Mouse (Mus musculus): ENCODE results near the gene Spdya.
"Not testable (repeated sequence)": the region's sequence is repeated elsewhere in the genome, so short reads cannot be mapped to it uniquely, and the experiment has no call there.

- not testable (repeated sequence) for TF ChIP-seq CHD1 (IDR thresholded peaks at IDR 0.05; ENCODE audit: low read depth, low read length); MAZ (IDR thresholded peaks at IDR 0.05; ENCODE audit: low read depth, low read length); MXI1 (IDR thresholded peaks at IDR 0.05; ENCODE audit: low read depth, low read length); E2F4 (IDR thresholded peaks at IDR 0.05; ENCODE audit: borderline replicate concordance, low read depth, low read length); MEF2A (IDR thresholded peaks at IDR 0.05; ENCODE audit: extremely low read depth, insufficient replicate concordance, low read depth, low read length, poor library complexity, severe bottlenecking); POLR2AphosphoS2 (IDR thresholded peaks at IDR 0.05; ENCODE audit: low read length); POLR2A (IDR thresholded peaks at IDR 0.05; ENCODE audit: control insufficient read depth in 1 of 2, insufficient read depth in 1 of 2, low read depth in 1 of 2, low read length in 2 of 2, poor library complexity in 1 of 2)
Observed at GRCm38 (mm10) chr17:71639056-71639455, 87.2 kb downstream of the Spdya start.
